In genomic region chr1:118311622-118312326, GRCm38 (mm10) we compare ENCODE assay signal across 8 mouse cellular contexts. TPM values are rescaled to one million over a fixed set of nuclear protein-coding genes. Genes with fewer than 3 reads are reported as not detected.
DNase-seq lines count a peak whose midpoint lies in the region; ATAC-seq and TF ChIP-seq lines count a peak whose summit lies in the region.

TSS of gene Tsn (minus strand) at chr1:118311739.

- no peaks in the 10 kb centered on the region for H3K9me3 ChIP-seq in ES-E14 (ENCODE audit: control insufficient read depth, insufficient read depth, low read depth, low read length)
- H3K9me3 ChIP-seq in limb, embryonic 15.5 days, result no peaks in the 10 kb centered on the region

- ATAC-seq in erythroid progenitor cell, adult 5-6 weeks (replicated peaks; ENCODE audit: low FRiP score, poor library complexity, severe bottlenecking), result no peak
- no peak for ATAC-seq in limb, embryonic 15.5 days (ENCODE audit: insufficient number of reproducible peaks, low FRiP score, low TSS enrichment, low read depth)

- H3K4me2 ChIP-seq in limb, embryonic 15.5 days, result peak within 1 kb of the TSS; percentile 72
- H3K4me2 ChIP-seq in myocyte (ENCODE audit: low read depth), result peak within 1 kb of the TSS; percentile 85

- no peak for TF ChIP-seq CTCF in cerebellum, adult 2 months (IDR thresholded peaks at IDR 0.05; ENCODE audit: borderline replicate concordance, insufficient read depth, low read depth, low read length)

- peak within 1 kb of the TSS; percentile 36 for H3ac ChIP-seq in myocyte (ENCODE audit: control insufficient read depth, insufficient read length)

- TF ChIP-seq POLR2A in cerebellum, adult 2 months (IDR thresholded peaks at IDR 0.05; ENCODE audit: borderline replicate concordance, insufficient read depth, low read length), result no peak
- no peak for TF ChIP-seq POLR2A in myocyte (IDR thresholded peaks at IDR 0.05; ENCODE audit: insufficient read length, low read depth)

- H3K9ac ChIP-seq in ES-E14 (ENCODE audit: insufficient read depth, low read depth, low read length, poor library complexity, severe bottlenecking), result peak within 1 kb of the TSS; percentile 100
- peak within 1 kb of the TSS; percentile 93 for H3K9ac ChIP-seq in limb, embryonic 15.5 days

- peaks cover 36% of the 10 kb centered on the region for H3K79me2 ChIP-seq in myocyte (ENCODE audit: control insufficient read depth, insufficient read depth)

- peak within 1 kb of the TSS; percentile 100 for H3K4me3 ChIP-seq in cerebellum, adult 2 months (replicated peaks; ENCODE audit: insufficient read depth, low read depth, low read length)
- H3K4me3 ChIP-seq in ES-E14 (ENCODE audit: insufficient read depth in 1 of 2, low read depth in 1 of 2, low read length in 2 of 2, poor library complexity in 1 of 2, severe bottlenecking in 1 of 2) (peak within 1 kb of the TSS; percentile 93 to 100), myocyte (peak within 1 kb of the TSS; percentile 81)
- peak within 1 kb of the TSS; percentile 83 for H3K4me3 ChIP-seq in limb, embryonic 15.5 days

- no peaks in the 10 kb centered on the region for H3K27me3 ChIP-seq in cerebellum, adult 2 months (ENCODE audit: control insufficient read depth, insufficient read depth, low read length)
- H3K27me3 ChIP-seq in limb, embryonic 15.5 days, result no peaks in the 10 kb centered on the region
- H3K27me3 ChIP-seq in myocyte (ENCODE audit: control insufficient read depth, insufficient read depth, insufficient read length), result no peaks in the 10 kb centered on the region

- WGBS in cerebellum, adult 2 months, result 52% methylated on average over 12 of the region's 12 CpGs
- WGBS in limb, embryonic 15.5 days, result 49% methylated on average over 12 of the region's 12 CpGs

- H3K4me1 ChIP-seq in cerebellum, adult 2 months (ENCODE audit: control insufficient read depth, insufficient read depth, low read length), result no peaks in the 10 kb centered on the region
- H3K4me1 ChIP-seq in ES-E14 (ENCODE audit: control insufficient read depth in 2 of 2, insufficient read depth in 2 of 2, low read length in 2 of 2, poor library complexity in 1 of 2), result no peaks in the 10 kb centered on the region; a peak in 1 of 4 replicates
- peaks cover 8% of the 10 kb centered on the region; the same call in 1 of the 2 replicates for H3K4me1 ChIP-seq in limb, embryonic 15.5 days

- DNase-seq in cerebellum, adult 2 months, result peak in 1 of 2 experiments; percentile 26
- no peak for DNase-seq in cerebellum, postnatal 36 days
- DNase-seq in ES-E14 (ENCODE audit: low read depth, low spot score), result no peak
- no peak for DNase-seq in heart, postnatal 4 days
- no peak for DNase-seq in kidney, postnatal 14 days

- H3K36me3 ChIP-seq in ES-E14 (ENCODE audit: control insufficient read depth, insufficient read depth, low read length, poor library complexity, severe bottlenecking), result no peaks in the 10 kb centered on the region; the same call in 1 of the 2 replicates
- H3K36me3 ChIP-seq in limb, embryonic 15.5 days, result peaks cover 8% of the 10 kb centered on the region
- peaks cover 3% of the 10 kb centered on the region for H3K36me3 ChIP-seq in myocyte (ENCODE audit: control insufficient read depth, insufficient read depth)

- H3K27ac ChIP-seq in cerebellum, adult 2 months (ENCODE audit: insufficient read depth, low read length), result peak within 1 kb of the TSS; percentile 99
- H3K27ac ChIP-seq in ES-E14 (ENCODE audit: insufficient read depth, low read depth, low read length, poor library complexity, severe bottlenecking), result peak within 1 kb of the TSS; percentile 93
- peak within 1 kb of the TSS; percentile 94 for H3K27ac ChIP-seq in limb, embryonic 15.5 days

- in situ Hi-C loops in ES-E14 (cut with MboI; ENCODE audit: low sequenced_read_pairs in 2 of 2, unreplicated experiment in 2 of 2), result no loop called here

TF ChIP-seq in ES-E14, 5 proteins besides CTCF, POLR2A, EP300 and RAD21:
- TF ChIP-seq ZNF384 (IDR thresholded peaks at IDR 0.05; ENCODE audit: low read depth, low read length) (no peak), ZC3H11A (IDR thresholded peaks at IDR 0.05; ENCODE audit: borderline replicate concordance, low read depth, low read length) (no peak), MAFK (IDR thresholded peaks at IDR 0.05; ENCODE audit: insufficient read depth, low read depth, low read length) (no peak)

TF ChIP-seq in myocyte, 11 proteins besides CTCF, POLR2A, EP300 and RAD21:
- TF ChIP-seq REST (IDR thresholded peaks at IDR 0.05; ENCODE audit: insufficient read depth, insufficient read length) (no peak), USF1 (IDR thresholded peaks at IDR 0.05; ENCODE audit: low read depth) (no peak), POLR2AphosphoS2 (IDR thresholded peaks at IDR 0.05; ENCODE audit: insufficient read length, low read depth) (no peak), SRF (IDR thresholded peaks at IDR 0.05; ENCODE audit: control insufficient read depth, insufficient read length, low read depth) (no peak), MYOD1 (IDR thresholded peaks at IDR 0.05; ENCODE audit: control insufficient read depth in 1 of 3, insufficient read length in 2 of 3, low read depth in 2 of 3) (no peak), MYOG (IDR thresholded peaks at IDR 0.05; ENCODE audit: control insufficient read depth in 1 of 3, insufficient read depth in 1 of 3, insufficient read length in 2 of 3, low read depth in 2 of 3) (no peak), MAX (IDR thresholded peaks at IDR 0.05; ENCODE audit: low read depth) (no peak), TCF12 (IDR thresholded peaks at IDR 0.05; ENCODE audit: insufficient read depth, poor library complexity, severe bottlenecking) (no peak), TCF3 (IDR thresholded peaks at IDR 0.05; ENCODE audit: insufficient read length, low read depth) (no peak), CEBPB (IDR thresholded peaks at IDR 0.05; ENCODE audit: insufficient read depth, poor library complexity, severe bottlenecking) (no peak), E2F4 (IDR thresholded peaks at IDR 0.05; ENCODE audit: insufficient read depth) (no peak)
TF ChIP-seq in myocyte: peak in this region for 0.

RNA-seq across cellular contexts. Expression of gene Tsn, which starts in this region (rescaled TPM):
- polyA plus RNA-seq in cerebellum, adult 2 months (2012; rRNA removed), result 105 and 111 TPM in 2 replicates
- total RNA-seq in ES-E14 (2012; rRNA removed), result 240 and 258 TPM in 2 replicates
- 19.8 and 78.8 TPM in 2 replicates for total RNA-seq in erythroid progenitor cell, adult 5-6 weeks (2015; ENCODE audit: low replicate concordance)
- total RNA-seq in erythroid progenitor cell, adult 5-6 weeks (2017; ENCODE audit: low replicate concordance), result 54.2 and 66.1 TPM in 2 replicates
- total RNA-seq in heart, postnatal 4 days (2021), result 10 to 100 TPM; 95.9 to 97.3 TPM
- 274 and 277 TPM in 2 replicates for polyA plus RNA-seq in limb, embryonic 15.5 days (2015; fragmentation: Nextera tagmentation; extraction: Ambion mirVana)
- 92.8 TPM for polyA plus RNA-seq in myocyte (2012; fragmentation: generic; extraction: Trizol)
